Mouse (Mus musculus) gonadal fat pad, adult 2 months (tissue): Measurements from ENCODE around the gene Zmat3. TPM values are rescaled to one million over a fixed set of nuclear protein-coding genes. Genes with fewer than 3 reads are reported as not detected.
A peak's percentile ranks its signal among the peaks of the same experiment; 100 is the strongest.

Source experiments
- DNase-seq: peaks from one replicate; pipeline ENCODE4 v3.0.0-alpha.2; 2012; ENCODE audit warnings: low read depth
- polyA plus RNA-seq: library from polyadenylated mRNA; depleted of rRNA; stranded (reverse); fragments of >200 nt; gene quantifications from 2 replicates; pipeline ENCODE4 v1.2.3, GENCODE M21; 2012; rRNA removed

Zmat3 gene
- polyA plus RNA-seq: 7.2 and 8.5 TPM in 2 replicates

GRCm38 (mm10) chr3:32365546-32366245 is at the start of gene Zmat3:
Gene Zmat3, minus strand, starts transcription at chr3:32366014.
- no peak for DNase-seq

- DNase-seq: no peak
Measured at GRCm38 (mm10) chr3:32414381-32414780, 48.6 kb upstream of the Zmat3 start.

GRCm38 (mm10) chr3:32412502-32413044 is 46.8 kb upstream of the Zmat3 start:
- DNase-seq: no peak

GRCm38 (mm10) chr3:32408811-32409273 is 43.0 kb upstream of the Zmat3 start:
- DNase-seq: no peak

- no peak for DNase-seq
Measured at GRCm38 (mm10) chr3:32406804-32407203, 41.0 kb upstream of the Zmat3 start.

GRCm38 (mm10) chr3:32405699-32406098 is 39.9 kb upstream of the Zmat3 start:
- no peak for DNase-seq

- no peak for DNase-seq
Measured at GRCm38 (mm10) chr3:32402990-32403885, 37.4 kb upstream of the Zmat3 start.

- no peak for DNase-seq
Measured at GRCm38 (mm10) chr3:32401591-32401990, 35.8 kb upstream of the Zmat3 start.

- no peak for DNase-seq
Measured at GRCm38 (mm10) chr3:32399931-32400330, 34.1 kb upstream of the Zmat3 start.

- no peak for DNase-seq
Measured at GRCm38 (mm10) chr3:32399381-32399780, 33.6 kb upstream of the Zmat3 start.

GRCm38 (mm10) chr3:32398623-32399022 is 32.8 kb upstream of the Zmat3 start:
- no peak for DNase-seq

- DNase-seq: no peak
Measured at GRCm38 (mm10) chr3:32398175-32398538, 32.3 kb upstream of the Zmat3 start.

GRCm38 (mm10) chr3:32397461-32398174 is 31.8 kb upstream of the Zmat3 start, which contains the start of gene Pik3ca:
Gene Pik3ca, plus strand, starts transcription at chr3:32397671.
- no peak for DNase-seq

GRCm38 (mm10) chr3:32396794-32397460 is 31.1 kb upstream of the Zmat3 start:
- DNase-seq: peak; percentile 85

- no peak for DNase-seq
Measured at GRCm38 (mm10) chr3:32395771-32396551, 30.1 kb upstream of the Zmat3 start.

- no peak for DNase-seq
Measured at GRCm38 (mm10) chr3:32393986-32394385, 28.2 kb upstream of the Zmat3 start.

- DNase-seq: no peak
Measured at GRCm38 (mm10) chr3:32392841-32393240, 27.0 kb upstream of the Zmat3 start.

- no peak for DNase-seq
Measured at GRCm38 (mm10) chr3:32381556-32381955, 15.7 kb upstream of the Zmat3 start.

GRCm38 (mm10) chr3:32379891-32380290 is 14.1 kb upstream of the Zmat3 start:
- no peak for DNase-seq

GRCm38 (mm10) chr3:32373236-32373635 is 7.4 kb upstream of the Zmat3 start:
- no peak for DNase-seq
